Mouse (Mus musculus): ENCODE measurements at regions not wholly inside any gene's neighbourhood (a gene's known extent, or its start where the extent isn't known, plus 50 kb on each side); places are given as distances from the start of the nearest gene placed in this dataset.

DNA sequence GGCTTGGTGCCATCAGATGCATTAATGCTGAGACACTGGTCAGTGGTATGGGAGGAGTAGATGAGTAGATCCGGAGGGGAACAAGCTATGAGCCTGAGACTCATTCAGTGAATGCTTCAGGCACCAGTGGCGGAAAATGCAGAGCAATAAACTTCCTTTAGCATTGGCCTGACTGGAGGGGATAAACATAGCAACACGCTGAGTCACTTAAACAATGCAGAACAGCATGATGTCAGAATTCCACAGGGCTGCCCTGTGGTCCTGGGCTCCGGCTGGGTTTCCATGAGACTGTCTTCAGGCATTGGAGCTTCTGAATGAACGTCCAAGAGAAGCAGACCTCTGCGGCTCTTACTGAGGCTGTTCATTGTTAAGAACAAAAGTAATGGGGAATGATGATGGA is 145.4 kb upstream of the Gm10181 start:
- no peak for DNase-seq

DNA sequence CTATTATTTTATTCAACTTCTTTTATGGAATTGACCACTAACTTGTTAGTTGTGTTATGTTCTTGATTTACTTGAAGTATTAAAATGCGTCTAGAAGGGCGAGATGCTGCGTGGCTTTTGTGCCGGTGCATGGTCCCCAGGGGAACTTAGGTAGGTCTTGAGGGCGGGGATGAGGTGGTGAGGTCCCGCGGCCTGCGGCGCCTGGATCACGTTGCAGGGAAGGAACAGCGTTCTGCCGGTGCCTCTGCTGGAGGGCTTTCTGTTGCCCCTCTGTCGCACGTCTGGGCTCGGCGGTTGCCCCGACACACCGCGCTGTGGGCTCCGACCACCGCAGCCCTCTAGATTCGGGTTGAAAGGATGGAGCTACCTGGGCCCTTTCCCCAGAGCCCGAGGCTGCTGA is 136.7 kb upstream of the Gm10181 start:
- DNase-seq = no peak

DNA sequence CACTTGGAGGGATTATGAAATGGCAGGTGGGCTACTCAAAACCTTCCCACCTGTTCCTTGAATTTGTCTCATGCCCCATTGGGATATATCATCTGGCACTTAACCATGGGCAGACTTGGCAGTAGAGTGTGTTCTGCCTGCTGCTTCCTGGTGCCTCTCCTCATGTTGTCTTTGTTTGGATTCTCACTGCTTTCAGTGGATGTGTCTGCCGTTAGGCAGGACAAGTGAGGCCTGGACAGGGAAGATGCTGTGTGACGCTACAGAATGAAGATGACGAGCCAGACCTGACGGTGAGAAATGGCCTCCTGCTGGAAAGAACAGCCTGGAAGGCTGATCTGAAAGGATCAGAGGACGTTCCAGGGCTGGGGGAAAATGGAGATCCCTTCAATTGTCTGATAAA is 133.6 kb upstream of the Gm10181 start:
- no peak for DNase-seq

DNA sequence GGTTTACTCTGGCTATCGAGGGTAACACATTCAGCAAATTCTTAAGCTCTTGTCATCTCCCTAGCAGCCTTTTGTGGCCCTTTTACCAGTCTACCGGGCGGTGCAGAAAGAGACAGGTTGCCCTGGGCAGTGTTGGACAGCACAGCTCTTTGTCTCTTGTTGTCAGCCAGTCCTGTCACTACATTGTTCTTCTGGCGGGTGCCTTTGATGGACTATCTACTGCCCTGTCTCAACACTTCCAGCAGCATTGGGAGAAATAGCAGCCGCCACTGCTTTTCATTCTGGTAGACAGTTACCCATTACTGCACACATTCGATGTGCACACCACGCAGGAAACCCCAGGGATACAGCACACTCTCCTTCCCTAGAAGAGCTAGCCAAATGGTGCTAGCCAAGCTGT is 132.7 kb upstream of the Gm10181 start:
- DNase-seq = no peak

DNA sequence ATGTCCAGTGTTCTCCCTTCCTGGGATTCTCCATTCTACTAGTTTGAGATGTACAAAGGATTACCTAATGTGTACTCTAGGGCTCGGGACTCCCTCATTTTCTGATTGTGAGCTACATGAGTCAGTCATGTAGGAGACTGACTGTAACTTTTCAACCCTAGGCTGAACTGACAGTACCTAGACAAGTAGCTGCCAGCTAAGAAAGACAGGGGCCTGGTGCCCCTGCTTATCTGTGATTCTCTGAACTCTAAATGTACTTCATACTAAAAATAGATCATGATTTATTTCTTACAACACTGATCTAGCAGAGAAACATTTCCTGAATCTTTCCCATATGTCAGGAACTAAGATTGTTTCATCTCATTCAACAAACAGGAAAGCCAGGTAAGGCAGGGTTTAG is 125.9 kb upstream of the Gm10181 start:
- DNase-seq = no peak

DNA sequence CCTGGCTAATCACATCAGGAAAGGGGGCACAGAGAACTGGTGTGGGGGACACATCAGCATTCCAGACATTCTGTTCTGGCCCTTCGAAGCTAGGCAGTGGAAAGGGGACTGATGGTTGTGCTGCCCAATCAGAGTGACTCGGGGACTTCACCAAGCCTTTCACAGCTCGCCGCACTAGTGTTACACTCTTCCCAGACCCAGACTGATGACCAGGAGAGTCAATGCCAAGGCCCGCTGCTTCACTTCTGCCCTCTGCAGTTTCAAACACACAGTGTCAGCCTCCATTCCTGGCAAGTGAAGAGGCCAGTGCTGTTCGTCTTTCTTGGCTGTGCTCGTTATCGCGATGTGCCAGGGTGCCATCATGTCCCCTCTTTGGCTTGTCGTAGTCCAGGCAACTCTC is 121.7 kb upstream of the Gm10181 start:
- DNase-seq = no peak

DNA sequence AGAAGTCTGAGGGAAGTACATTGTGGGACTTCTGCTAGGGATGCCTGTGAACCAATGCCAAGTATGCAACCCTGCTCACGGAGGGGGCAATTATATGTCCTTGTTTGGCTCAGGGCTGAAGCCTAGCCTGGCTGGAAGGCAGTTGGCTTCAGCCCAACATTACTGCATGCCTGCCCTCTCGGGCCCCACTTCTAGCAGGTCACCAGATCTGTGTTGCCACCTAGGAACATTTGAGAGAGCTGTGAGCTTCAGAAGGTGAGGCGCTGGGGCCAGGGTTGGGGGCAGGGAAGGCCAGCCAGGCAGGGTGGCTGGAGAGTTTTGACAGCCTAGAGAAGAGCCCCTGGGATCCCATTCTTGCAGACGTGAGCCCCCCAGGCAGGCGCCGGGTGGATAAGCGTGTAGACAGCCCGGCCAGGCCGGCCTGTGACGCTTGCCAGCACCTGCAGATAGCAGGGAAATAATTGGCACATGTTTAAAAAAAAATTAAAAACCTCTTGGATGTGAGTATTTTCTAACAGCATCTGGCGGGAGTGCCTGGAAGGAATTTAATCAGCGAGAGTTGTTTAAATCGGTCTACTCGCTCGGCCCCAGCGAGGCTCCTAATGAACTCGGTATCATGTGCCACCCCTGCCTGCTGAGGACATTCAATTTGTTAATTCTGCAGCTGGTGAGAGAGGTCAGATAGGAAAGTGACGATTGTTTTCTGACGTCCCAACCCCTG is 115.0 kb upstream of the Gm10181 start:
- DNase-seq = peak; percentile 14

DNA sequence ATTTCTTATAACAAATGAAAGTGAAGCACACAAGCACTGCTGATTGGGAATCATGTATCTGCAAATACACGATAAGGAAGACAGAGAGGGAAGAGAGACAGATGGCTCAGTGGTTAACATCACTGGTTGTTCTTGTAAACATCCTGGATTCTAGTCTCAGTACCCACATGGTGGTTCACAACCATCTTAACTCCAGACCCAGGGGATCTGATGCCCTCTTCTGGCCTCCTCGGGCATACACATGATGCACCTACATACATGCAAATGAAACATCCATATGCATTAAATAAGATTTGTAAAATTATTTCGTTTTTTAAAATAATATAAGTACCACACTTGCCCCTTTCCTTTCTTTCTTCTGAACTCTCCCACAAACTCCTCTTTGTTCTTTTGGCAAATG is 106.4 kb upstream of the Gm10181 start:
- DNase-seq = no peak

DNA sequence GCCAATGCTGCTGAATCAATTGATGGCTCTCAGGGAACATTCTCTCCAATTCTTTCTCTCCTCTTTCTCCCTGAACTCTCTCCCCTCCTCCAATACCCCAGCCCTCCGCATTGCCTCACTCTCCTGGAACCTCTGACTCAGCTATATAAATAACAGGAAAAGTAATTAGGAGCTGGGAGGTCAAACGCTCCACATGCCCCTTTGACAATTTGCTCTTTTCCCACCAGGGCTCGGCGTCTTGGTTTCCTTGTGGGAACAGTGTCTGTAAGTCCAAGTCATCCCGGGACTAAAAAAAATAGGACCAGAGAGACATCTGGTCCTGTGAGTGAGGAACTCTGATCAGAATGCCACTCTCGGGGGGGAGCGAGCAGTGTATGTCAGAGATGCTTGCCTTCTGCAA is 94.7 kb upstream of the Gm10181 start:
- DNase-seq = no peak

DNA sequence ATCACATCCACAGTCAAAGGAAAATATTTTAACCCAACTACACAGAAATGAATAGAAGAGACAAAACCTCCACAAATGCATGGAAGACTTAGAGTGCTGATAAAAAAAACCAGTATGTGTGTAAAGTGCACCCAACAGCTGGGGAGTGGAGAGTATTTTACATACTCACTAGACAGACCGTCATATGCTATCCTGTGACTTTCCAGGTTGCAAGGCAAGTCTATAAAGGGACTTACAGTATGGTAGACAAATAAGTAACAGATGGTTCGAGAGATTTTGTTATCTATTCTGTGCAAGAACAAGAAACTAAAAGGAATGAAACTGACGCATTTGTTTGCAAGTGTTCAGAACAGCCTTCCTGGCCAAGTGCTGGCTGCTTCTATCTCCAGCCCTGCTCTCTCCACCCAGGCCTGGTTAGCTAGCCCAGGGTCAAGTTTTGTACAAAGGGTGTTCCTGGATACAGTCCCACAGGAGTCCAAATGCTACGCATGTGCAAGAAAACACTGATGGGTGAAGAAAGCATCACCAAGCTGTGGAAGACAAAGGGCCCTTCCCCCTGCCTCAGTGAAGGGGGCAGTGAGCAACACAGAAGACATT is 68.0 kb upstream of the Gm10181 start:
- no peak for DNase-seq

DNA sequence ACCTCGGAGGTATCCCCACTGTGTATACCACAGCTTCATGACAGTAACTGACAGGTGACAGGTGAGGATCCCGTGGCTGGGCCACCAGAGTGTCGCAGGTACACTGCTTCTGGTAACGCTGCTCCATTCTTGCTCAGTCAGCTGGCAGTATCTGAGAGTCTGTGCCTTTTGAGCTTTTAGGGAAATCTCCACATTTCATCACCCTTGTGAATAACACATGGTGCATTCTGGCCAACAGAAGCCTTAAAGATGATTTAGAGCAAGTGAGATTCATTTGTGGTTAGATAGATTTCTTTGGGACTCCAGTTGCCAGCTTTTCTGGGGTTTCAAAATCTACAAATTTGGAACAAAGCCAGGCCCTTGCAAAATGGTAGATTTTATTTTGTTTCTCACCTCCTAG is 66.8 kb upstream of the Gm10181 start:
- no peak for DNase-seq

DNA sequence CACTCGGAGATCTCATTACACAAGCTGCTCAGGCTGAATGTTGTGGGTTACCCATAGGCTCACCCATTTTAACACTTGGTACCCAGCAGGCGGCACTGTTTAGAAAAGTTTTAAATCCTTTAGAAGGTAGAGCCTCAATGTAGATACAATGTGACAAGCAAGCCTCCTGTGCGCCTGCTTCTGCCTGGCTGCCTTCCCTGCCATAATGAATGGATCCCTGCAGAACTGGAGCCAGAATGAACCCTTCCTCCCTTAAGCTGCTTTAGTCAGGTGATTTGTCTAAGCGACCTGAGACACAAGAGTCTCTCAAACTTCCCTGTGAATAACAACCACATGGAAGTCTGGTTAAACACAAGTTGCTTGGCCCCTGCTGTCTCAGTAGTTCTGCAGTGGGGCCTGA is 64.7 kb upstream of the Gm10181 start:
- DNase-seq = no peak

DNA sequence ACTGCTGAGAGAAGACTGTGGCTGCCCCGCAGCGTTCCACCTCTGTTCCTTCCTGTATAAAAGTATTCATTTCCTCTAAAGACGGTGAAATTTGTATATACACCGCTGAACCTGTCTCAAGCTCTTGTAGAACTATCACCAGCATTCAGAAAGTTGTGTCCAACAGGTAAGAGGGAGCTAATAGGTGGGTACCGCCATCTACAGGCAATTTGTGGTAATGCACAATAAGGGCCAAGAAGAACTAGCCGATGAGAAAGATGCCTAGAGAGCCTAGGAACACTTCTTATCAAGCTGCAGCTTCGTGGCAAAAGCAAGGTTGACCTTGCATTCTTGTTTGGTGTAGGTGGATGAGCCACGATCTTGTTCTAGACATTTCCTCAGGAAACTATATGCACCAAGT is 61.6 kb upstream of the Gm10181 start:
- DNase-seq = peak; percentile 36

DNA sequence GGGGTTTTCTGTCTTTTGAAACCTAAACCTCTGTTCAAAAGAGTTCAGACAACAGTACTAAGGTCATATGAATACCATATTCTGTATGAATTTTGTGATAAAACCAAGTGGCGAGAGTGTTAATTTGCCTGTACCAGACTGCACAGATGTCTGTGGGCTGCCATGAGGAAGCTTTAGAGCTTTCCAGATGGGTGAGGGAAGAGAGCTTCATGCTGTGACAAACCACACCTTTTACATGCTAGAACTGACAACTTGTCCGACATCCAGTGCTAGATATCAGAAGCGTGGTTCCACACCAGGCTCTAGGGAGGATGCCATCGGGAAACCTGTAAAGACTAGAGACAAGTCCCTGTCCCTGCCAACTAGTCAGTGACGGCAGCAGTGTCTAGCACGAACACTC is 60.9 kb upstream of the Gm10181 start:
- no peak for DNase-seq

DNA sequence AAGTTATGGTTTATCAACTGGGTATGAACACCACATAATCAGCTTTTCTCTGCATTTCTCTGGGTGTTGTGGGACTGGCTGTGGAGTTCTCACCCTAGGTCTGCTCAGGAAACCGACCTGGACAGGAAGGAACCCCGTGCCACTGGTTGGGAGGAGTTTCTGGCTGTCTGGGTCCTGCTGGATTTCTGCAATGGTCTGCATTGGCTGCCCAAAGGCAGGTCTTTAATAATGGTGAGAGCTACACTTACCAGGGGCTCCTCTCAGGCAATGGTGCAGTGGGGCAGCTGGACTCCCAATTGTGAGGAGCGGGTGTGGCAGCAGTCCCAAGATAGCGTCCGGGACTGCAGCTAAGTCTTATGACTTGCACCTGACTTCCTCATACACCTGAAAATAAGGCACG is 57.8 kb upstream of the Gm10181 start:
- no peak for DNase-seq
